Mouse (Mus musculus) bone marrow macrophage, adult 2 months (primary cell): ENCODE measurements around the gene Rere.

Experiments used
- CTCF ChIP-seq: IDR thresholded peaks from 2 replicates; pipeline ENCODE4 v1.5.1; 2012; ENCODE audit warnings: low read depth, mild to moderate bottlenecking, low read length, moderate library complexity
- POLR2A ChIP-seq: IDR thresholded peaks from 2 replicates; pipeline ENCODE4 v1.6.1; 2012; ENCODE audit warnings: mild to moderate bottlenecking, low read depth, low read length, borderline replicate concordance

- TF ChIP-seq CTCF: no peak
- no peak for TF ChIP-seq POLR2A
These were observed 294.9 kb downstream of the Rere start for GRCm38 (mm10) chr4:150576339-150576738.
